Mouse (Mus musculus) kidney, embryonic 16.5 days (tissue): ENCODE measurements around the gene Hivep3. TPM values are rescaled to one million over a fixed set of nuclear protein-coding genes. Genes with fewer than 3 reads are reported as not detected.

Experiments used
- ATAC-seq: fragments of 200-750 bp; cut with Nextera tagmentation; 2 replicates; pipeline ENCODE4 v1.8.0; 2017; ENCODE audit warnings: moderate TSS enrichment; ENCODE audit not compliant: low FRiP score, low TSS enrichment
- H3K27ac ChIP-seq: fragments of 300-500 bp; sonication (generic); 2 replicates; pipeline ENCODE4 v1.5.1; 2014; ENCODE audit warnings: low read length
- H3K27me3 ChIP-seq: fragments of 300-500 bp; sonication (generic); 2 replicates; pipeline ENCODE4 v1.6.1; 2014; ENCODE audit warnings: low read length, control low read depth, mixed read lengths; ENCODE audit not compliant: insufficient read depth
- H3K36me3 ChIP-seq: fragments of 300-500 bp; sonication (generic); 2 replicates; pipeline ENCODE4 v1.6.1; 2014; ENCODE audit warnings: low read length, control low read depth, mixed read lengths; ENCODE audit not compliant: insufficient read depth
- H3K4me1 ChIP-seq: fragments of 300-500 bp; sonication (generic); 2 replicates; pipeline ENCODE4 v1.6.1; 2014; ENCODE audit warnings: low read length, control low read depth, mixed read lengths; ENCODE audit not compliant: insufficient read depth
- H3K4me2 ChIP-seq: fragments of 300-500 bp; sonication (generic); replicated peaks from 2 replicates; pipeline ENCODE4 v1.6.1; 2014; ENCODE audit warnings: low read depth, low read length
- H3K4me3 ChIP-seq: fragments of 300-500 bp; sonication (generic); 2 replicates; pipeline ENCODE4 v1.5.1; 2014; ENCODE audit warnings: mild to moderate bottlenecking, low read length
- H3K9ac ChIP-seq: fragments of 300-500 bp; sonication (generic); replicated peaks from 2 replicates; pipeline ENCODE4 v1.6.1; 2014; ENCODE audit warnings: low read length
- H3K9me3 ChIP-seq: fragments of 300-500 bp; sonication (generic); 2 replicates; pipeline ENCODE4 v1.6.1; 2016; ENCODE audit warnings: low read length, control low read depth
- WGBS: fragments of 180-500 bp; shearing (Covaris S2); extraction: QIAGEN DNeasy Blood & Tissue Kit; methylation state at CpG from one replicate; pipeline ENCODE4 v1.1.7; 2014; 5-methylcytosine and 5-hydroxymethylcytosine counted together
- polyA plus RNA-seq: library from polyadenylated mRNA; unstranded; fragments of >200 nt; fragmentation: Nextera tagmentation; extraction: Ambion mirVana; gene quantifications from 2 replicates; pipeline ENCODE4 v1.2.1, GENCODE M21; 2015

Hivep3 gene
- polyA plus RNA-seq, 1 experiment from 2014 or later, result 7.0 TPM

DNA sequence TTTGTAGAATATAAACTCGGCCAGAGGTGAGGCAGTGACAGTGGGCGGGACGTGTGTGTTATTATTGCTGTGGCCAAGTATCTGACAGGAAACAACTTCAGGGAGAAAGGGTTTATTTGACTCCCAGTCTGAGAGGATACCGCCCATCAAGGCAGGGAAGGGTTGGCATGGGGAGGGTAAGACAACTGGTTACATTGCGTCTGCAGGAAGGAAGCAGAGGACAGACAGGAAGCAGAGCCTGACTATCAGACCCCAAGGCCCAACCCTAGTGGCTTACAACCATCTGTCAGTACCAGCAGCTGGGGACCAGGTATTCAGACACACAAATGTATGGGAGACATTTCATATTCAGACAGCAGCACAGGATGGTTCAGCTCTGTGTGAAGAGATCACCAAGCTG, 144.6 kb downstream of the Hivep3 start:
- no peaks in the 10 kb centered on the region for H3K9me3 ChIP-seq
- no peak overlapping the region for H3K27ac ChIP-seq
- no peak overlapping the region for H3K4me2 ChIP-seq
- H3K9ac ChIP-seq, result no peak overlapping the region
- ATAC-seq, result no peak
- no peaks in the 10 kb centered on the region for H3K27me3 ChIP-seq
- no peaks in the 10 kb centered on the region for H3K36me3 ChIP-seq
- H3K4me1 ChIP-seq, result peaks cover 6% of the 10 kb centered on the region; the same call in 1 of the 2 replicates
- no peak overlapping the region for H3K4me3 ChIP-seq
- WGBS, result 65% methylated on average over 5 of the region's 5 CpGs

DNA sequence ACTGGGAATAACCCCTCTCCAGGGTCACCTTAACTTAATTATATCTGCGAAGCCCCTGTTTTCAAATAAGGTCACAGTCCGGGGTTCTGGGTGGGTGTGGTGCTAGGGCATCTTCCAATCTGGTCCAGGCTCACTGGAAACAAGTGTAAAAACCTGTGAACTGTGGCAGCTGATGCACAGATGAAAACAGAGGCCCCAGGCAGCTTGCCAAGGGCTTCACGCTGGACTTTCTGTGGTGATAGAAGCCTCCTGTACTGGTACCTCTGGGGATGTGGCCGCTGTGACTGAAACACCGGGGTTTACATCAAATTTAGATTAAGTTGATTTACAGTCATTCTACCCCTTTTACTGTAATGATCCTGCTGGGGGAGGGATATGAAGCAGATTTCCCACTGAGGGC, 146.1 kb downstream of the Hivep3 start:
- Histone ChIP-seq H3K36me3 (no peaks in the 10 kb centered on the region), H3K4me2 (no peak overlapping the region), H3K27ac (no peak overlapping the region), H3K4me3 (no peak overlapping the region), H3K9me3 (no peaks in the 10 kb centered on the region), H3K9ac (no peak overlapping the region), H3K27me3 (no peaks in the 10 kb centered on the region), H3K4me1 (peaks cover 6% of the 10 kb centered on the region; the same call in 1 of the 2 replicates)
- WGBS, result 62% methylated on average over 5 of the region's 5 CpGs
- no peak for ATAC-seq

DNA sequence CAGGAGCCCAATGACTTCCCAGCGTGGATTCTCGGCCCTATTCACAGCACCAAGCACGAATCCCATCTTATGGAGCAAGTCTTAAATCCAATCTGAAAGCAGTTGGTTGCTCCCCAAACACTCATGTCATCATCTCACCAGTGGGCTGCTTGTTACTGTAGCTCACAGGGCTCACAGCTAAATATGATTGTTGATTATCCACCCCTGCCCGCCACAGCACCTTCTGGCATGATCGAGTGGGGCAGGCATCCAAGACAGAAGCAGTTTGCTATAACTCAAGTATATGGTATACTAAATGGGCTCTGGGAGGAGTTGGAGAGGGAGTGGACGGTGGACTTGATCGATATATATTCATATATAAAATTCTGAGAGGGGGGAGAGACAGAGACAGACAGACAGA, 146.7 kb downstream of the Hivep3 start:
- WGBS, result 82% methylated on average over 7 of the region's 7 CpGs
- no peak overlapping the region for H3K27ac ChIP-seq
- no peak for ATAC-seq
- H3K9me3 ChIP-seq, result no peaks in the 10 kb centered on the region
- no peak overlapping the region for H3K9ac ChIP-seq
- H3K36me3 ChIP-seq, result no peaks in the 10 kb centered on the region
- H3K27me3 ChIP-seq, result no peaks in the 10 kb centered on the region
- H3K4me2 ChIP-seq, result no peak overlapping the region
- H3K4me3 ChIP-seq, result no peak overlapping the region
- peaks cover 6% of the 10 kb centered on the region; the same call in 1 of the 2 replicates for H3K4me1 ChIP-seq

DNA sequence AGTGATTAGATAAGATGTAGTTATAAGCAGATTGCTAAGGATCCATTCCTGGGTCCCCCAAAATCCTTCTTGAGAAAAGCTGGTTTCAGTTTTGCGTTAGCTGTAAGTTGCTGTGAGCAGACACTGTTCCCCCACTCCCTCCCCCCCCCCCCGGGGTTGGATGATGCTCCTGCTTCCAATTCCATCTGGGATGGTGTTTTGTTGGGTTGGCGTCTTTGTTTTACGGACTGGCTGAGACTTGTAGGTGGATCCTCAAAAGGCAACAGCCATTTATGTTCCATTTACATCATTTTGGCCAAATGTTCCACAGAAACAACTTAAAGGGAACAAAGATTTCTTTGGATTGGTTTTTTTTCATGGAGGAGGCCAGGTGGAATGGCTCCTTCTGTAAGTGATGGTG, 147.7 kb downstream of the Hivep3 start:
- Histone ChIP-seq H3K4me1 (peaks cover 6% of the 10 kb centered on the region; the same call in 1 of the 2 replicates), H3K9ac (no peak overlapping the region), H3K36me3 (no peaks in the 10 kb centered on the region), H3K4me3 (no peak overlapping the region), H3K4me2 (no peak overlapping the region), H3K27me3 (no peaks in the 10 kb centered on the region), H3K9me3 (no peaks in the 10 kb centered on the region), H3K27ac (no peak overlapping the region)
- no peak for ATAC-seq
- WGBS, result 84% methylated on average over 4 of the region's 4 CpGs

DNA sequence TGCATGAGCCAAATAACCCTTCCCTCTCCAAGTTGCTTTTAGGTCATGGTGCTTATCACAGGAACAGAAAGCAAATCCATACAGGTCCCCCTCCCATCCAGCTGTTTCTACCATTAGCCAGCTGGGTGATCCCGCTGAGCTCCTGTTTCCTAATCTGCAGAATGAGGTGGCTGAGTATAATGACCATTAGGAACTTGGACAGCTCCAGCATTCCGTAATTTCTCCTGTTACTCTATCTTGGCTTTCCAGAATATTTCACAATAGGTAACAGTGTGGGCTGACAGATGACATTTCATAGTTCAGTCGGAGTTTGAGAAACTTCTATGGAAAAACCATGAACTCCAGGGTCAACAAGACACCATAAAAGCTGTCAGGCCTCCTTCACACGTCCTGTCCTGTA, 148.8 kb downstream of the Hivep3 start:
- Histone ChIP-seq H3K4me1 (peaks cover 6% of the 10 kb centered on the region; the same call in 1 of the 2 replicates), H3K27me3 (no peaks in the 10 kb centered on the region), H3K4me2 (no peak overlapping the region), H3K4me3 (no peak overlapping the region), H3K27ac (no peak overlapping the region), H3K9ac (no peak overlapping the region), H3K36me3 (no peaks in the 10 kb centered on the region), H3K9me3 (no peaks in the 10 kb centered on the region)
- 17% methylated on average over 4 of the region's 4 CpGs for WGBS
- ATAC-seq, result no peak

DNA sequence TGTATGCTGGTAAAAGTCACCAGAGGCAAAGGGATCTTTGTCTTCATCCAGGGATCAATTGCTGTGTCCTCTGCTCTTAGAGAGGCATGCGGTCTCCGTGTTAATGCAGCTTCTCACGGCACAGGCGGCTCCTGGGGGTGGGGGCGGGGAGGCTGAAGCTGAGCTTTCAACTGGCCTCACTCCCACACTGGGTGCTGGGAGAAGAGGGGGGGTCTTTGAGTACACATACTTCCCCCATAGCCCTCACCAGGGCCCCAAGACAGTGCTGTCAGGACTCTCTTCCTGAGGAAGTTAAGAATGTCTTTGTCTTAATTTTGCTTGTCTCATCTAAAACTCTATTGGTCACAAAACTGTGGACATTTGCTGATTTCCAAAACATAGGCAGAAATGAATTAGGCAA, 149.2 kb downstream of the Hivep3 start:
- H3K4me2 ChIP-seq, result no peak overlapping the region
- H3K27me3 ChIP-seq, result no peaks in the 10 kb centered on the region
- H3K4me3 ChIP-seq, result no peak overlapping the region
- peaks cover 6% of the 10 kb centered on the region; the same call in 1 of the 2 replicates for H3K4me1 ChIP-seq
- no peaks in the 10 kb centered on the region for H3K36me3 ChIP-seq
- no peaks in the 10 kb centered on the region for H3K9me3 ChIP-seq
- WGBS, result 34% methylated on average over 5 of the region's 5 CpGs
- no peak overlapping the region for H3K9ac ChIP-seq
- no peak for ATAC-seq
- H3K27ac ChIP-seq, result no peak overlapping the region

DNA sequence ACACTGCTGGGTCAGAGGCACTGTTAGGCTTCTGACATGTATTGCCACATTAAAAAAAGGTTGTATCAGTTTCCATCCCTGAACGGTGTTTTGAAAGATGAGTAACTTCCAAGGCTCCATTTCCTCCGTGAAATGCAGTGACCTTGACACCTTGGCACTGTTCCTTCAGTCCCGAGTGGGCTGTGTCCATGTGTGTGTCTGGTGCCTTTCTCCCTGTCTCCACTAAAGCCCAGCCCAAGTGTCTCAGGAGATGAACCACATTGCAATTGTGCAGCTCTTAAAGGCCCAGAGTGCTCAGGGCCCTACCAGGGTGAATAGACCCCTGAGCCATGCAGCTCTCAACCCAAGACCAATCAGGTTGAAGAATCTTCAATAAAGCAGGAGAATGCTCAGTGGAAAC, 153.0 kb downstream of the Hivep3 start:
- H3K27ac ChIP-seq, result no peak overlapping the region
- no peaks in the 10 kb centered on the region for H3K27me3 ChIP-seq
- ATAC-seq, result no peak
- H3K9ac ChIP-seq, result no peak overlapping the region
- H3K4me1 ChIP-seq, result peaks cover 6% of the 10 kb centered on the region; the same call in 1 of the 2 replicates
- no peak overlapping the region for H3K4me3 ChIP-seq
- no peak overlapping the region for H3K4me2 ChIP-seq
- no peaks in the 10 kb centered on the region for H3K36me3 ChIP-seq
- no peaks in the 10 kb centered on the region for H3K9me3 ChIP-seq
- 21% methylated on average over 3 of the region's 3 CpGs for WGBS

DNA sequence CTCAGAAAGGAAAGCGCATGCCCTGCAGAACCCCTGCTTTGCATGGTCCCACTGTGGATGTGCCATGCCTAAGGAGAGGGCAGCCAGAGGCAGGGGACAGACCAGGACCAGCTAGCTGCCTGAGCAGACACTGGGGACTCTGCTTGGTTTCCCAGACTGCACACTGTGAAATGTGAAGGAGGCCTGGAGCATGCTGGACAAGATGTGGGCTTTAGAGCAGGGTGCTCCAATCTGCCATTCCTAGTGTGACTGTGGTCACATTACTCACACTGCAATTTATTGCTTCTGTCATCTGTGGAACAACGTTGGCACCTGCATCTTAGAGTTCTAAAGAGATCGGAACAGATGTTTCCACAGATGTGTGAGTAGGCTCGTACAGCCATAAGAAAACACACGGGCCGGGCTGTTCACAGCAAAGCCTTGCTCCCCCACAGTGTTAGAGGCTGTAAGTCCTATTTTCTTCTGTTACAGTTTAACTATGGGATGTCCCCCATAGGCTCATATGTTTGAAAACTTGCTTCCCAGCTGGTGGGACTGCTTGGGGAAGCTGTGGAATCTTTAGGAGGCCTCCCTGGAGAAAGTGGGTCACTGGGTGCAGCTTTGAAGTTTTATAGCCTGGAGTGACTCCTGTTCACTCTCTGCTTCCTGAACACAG, 154.1 kb downstream of the Hivep3 start:
- no peak overlapping the region for H3K4me3 ChIP-seq
- H3K9ac ChIP-seq, result no peak overlapping the region
- 51% methylated on average over 6 of the region's 6 CpGs for WGBS
- peaks cover 3% of the 10 kb centered on the region; the same call in 1 of the 2 replicates for H3K4me1 ChIP-seq
- H3K27me3 ChIP-seq, result no peaks in the 10 kb centered on the region
- H3K36me3 ChIP-seq, result no peaks in the 10 kb centered on the region
- H3K9me3 ChIP-seq, result no peaks in the 10 kb centered on the region
- H3K27ac ChIP-seq, result no peak overlapping the region
- no peak overlapping the region for H3K4me2 ChIP-seq
- ATAC-seq, result no peak

DNA sequence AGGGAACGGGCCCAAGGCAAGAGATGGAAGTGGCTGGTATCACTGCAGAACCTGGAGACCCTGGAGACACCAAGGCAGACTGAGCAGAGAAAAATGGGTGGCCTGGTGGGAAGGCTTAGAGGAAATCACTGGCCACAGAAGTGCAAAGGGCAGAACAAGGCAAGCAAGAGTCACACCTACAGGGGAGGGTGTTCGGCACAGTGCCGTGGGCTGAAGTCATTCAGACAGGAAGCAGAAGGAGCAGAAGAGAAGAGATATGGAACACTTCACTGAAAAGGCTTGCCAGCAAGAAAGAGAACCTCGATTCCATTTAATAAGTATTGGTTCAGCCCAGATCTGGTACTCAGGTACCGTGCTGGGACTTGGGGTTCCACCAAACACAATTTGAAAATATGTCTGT, 156.2 kb downstream of the Hivep3 start:
- Histone ChIP-seq H3K9ac (no peak overlapping the region), H3K27ac (no peak overlapping the region), H3K4me3 (no peak overlapping the region), H3K4me2 (no peak overlapping the region), H3K9me3 (no peaks in the 10 kb centered on the region), H3K27me3 (no peaks in the 10 kb centered on the region), H3K36me3 (no peaks in the 10 kb centered on the region), H3K4me1 (no peaks in the 10 kb centered on the region)
- ATAC-seq, result no peak
- WGBS, result 73% methylated on average over 5 of the region's 5 CpGs

DNA sequence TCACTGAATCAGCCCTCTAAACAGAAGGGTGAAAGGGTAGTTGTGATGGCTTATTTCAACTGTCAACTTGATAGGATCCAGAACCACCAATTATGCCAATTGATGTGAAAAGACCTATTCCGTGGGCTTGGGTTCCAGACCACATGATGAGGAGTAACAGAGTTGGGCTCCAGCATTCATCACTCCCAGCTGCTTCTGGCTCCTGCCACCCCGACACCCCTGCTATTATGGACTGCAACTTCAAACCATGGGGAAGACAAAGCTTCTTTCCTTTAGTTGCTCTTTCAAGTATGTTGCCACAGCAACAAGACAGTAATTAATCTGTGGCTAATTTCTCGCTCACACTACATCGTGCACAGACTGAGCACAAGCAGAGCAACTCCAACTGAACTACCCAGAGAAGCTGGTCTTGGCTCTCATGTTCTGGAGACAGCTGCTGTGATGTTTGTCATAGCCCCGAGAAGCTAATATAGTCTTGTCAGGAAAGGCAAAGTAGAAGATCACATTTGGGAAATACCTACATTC, 159.7 kb downstream of the Hivep3 start:
- no peaks in the 10 kb centered on the region for H3K36me3 ChIP-seq
- ATAC-seq, result no peak
- H3K9ac ChIP-seq, result no peak overlapping the region
- H3K27ac ChIP-seq, result no peak overlapping the region
- H3K9me3 ChIP-seq, result no peaks in the 10 kb centered on the region
- no peak overlapping the region for H3K4me3 ChIP-seq
- no peak overlapping the region for H3K4me2 ChIP-seq
- no peaks in the 10 kb centered on the region for H3K4me1 ChIP-seq
- no peaks in the 10 kb centered on the region for H3K27me3 ChIP-seq
- WGBS, result 74% methylated on average over 5 of the region's 5 CpGs
